Mouse (Mus musculus) stomach, postnatal 0 days (tissue): Measurements from ENCODE around the gene Ptgir.

ENCODE experiments used
- CTCF ChIP-seq: IDR thresholded peaks from 2 replicates; pipeline ENCODE4 v1.5.1; 2016; ENCODE audit warnings: antibody characterized with exemption, low read depth, mild to moderate bottlenecking, moderate library complexity
- EP300 ChIP-seq: optimal IDR thresholded peaks from 2 replicates; pipeline ENCODE3; 2016; ENCODE audit warnings: antibody characterized with exemption

DNA sequence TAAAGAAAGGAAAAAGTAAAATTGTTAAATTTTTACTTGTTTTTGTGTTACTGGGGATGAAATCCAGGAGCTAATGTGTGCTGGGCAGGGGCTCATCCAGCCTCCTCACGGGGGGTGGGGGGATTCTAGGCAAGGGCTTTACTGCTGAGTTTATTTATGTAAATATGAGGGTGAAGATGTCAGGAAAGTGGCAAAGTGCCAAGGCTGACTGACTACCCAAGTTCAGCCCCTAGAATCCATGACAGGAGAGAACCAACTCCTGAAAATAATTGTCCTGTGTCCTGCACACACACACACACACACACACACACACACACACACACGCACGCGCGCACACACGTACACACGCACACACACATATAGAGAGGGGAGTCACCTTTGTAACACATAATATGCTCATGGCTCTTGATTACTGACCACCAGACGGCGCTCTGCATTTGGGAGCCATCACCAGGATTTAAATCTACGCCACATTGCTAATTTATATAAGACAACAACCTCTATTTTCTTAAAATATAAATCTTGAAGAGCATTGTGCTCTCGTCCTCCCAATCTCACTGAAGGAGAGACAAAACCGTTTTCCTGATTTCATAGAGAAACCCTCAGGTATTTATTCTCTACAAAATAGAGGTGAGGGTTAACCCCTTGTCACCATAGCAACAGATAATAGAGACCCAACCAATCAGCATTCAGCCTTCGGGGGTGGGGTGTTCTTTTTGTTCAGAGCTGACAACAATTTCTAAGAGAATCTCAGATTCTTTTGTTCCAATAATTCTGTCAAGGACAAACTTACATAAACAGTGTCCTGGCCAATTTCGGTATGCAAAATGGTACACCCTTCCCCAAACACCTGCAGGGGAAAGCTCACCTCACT, 26.7 kb downstream of the Ptgir start:
- TF ChIP-seq CTCF (peak; percentile 84), EP300 (no peak)
